22 mouse cellular contexts compared by ENCODE assay signal in the genomic region with DNA sequence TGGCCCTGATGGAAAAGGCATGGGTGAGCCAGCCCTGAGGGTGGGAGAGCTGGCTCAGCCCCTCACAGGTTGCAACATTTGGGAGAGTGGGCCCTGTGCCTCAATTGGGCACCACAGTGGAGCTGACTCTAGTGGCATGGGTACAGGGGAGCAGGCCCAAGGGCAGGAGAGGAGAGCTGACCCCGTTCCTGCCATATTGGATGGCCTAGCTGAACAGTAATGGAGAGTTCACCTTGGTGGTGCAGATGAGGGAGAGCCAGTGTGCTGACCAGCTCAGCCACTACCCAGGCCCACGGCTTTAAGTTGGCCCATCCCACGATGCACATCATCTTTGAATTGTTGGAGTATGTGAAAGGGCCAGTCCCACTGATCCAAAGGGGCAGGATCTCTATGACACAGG. TPM values are rescaled to one million over a fixed set of nuclear protein-coding genes. Genes with fewer than 3 reads are reported as not detected.
"Had no signal": no experiment of that assay in that cellular context is flagged by ENCODE, and none has a peak within 500 bp of the region (broad histone marks: within the 10 kb centered on the region; RNA-seq: fewer than 3 reads in every experiment).

No protein-coding gene starts in this region.

- H3K4me1 ChIP-seq: limb, embryonic 15.5 days; midbrain, embryonic 10.5 days; neural tube, embryonic 13.5 days had no signal

- H3K27me3 ChIP-seq: limb, embryonic 15.5 days; liver, embryonic 13.5 days; neural tube, embryonic 13.5 days had no signal

- DNase-seq: kidney, adult 8-10 months; kidney, postnatal 10 days; kidney, postnatal 4 days; left cerebral cortex, postnatal 4 days; liver, embryonic 13.5 days; liver, postnatal 0 days; right cerebral cortex, postnatal 4 days; spleen, adult 18-20 months; thymus, adult 18-20 months; thymus, postnatal 14 days had no signal

- H3K36me3 ChIP-seq: limb, embryonic 15.5 days; liver, embryonic 13.5 days; midbrain, embryonic 10.5 days; neural tube, embryonic 13.5 days had no signal

- H3K4me3 ChIP-seq: layer of hippocampus, adult 2 months; limb, embryonic 15.5 days; liver, embryonic 13.5 days; midbrain, embryonic 10.5 days; myocyte; neural tube, embryonic 13.5 days had no signal

- ATAC-seq: intestine, postnatal 0 days; liver, postnatal 0 days had no signal

- H3K9ac ChIP-seq: limb, embryonic 15.5 days; liver, embryonic 13.5 days; liver, postnatal 0 days; neural tube, embryonic 13.5 days had no signal

- H3K9me3 ChIP-seq: limb, embryonic 15.5 days; liver, embryonic 13.5 days; midbrain, embryonic 10.5 days; neural tube, embryonic 13.5 days had no signal

- H3K4me2 ChIP-seq: limb, embryonic 15.5 days; liver, embryonic 13.5 days; neural tube, embryonic 13.5 days had no signal

- H3K27ac ChIP-seq: layer of hippocampus, adult 2 months; limb, embryonic 15.5 days; liver, embryonic 13.5 days; midbrain, embryonic 10.5 days; neural tube, embryonic 13.5 days had no signal

RNA-seq across cellular contexts. Expression of a gene that starts 6.2 kb away (rescaled TPM):
- total RNA-seq: layer of hippocampus, adult 2 months; layer of hippocampus, postnatal 10 days; left cerebral cortex, adult 18-20 months; left cerebral cortex, postnatal 10 days; left cerebral cortex, postnatal 4 days; megakaryocyte progenitor cell, adult 5-6 weeks had no signal
- polyA plus RNA-seq: intestine, postnatal 0 days; limb, embryonic 15.5 days; liver, embryonic 13.5 days; liver, postnatal 0 days; lung, embryonic 16.5 days; midbrain, embryonic 10.5 days; myocyte; neural tube, embryonic 13.5 days; stomach, embryonic 14.5 days had no signal

RNA-seq across cellular contexts. Expression of a gene that starts 47.6 kb away (rescaled TPM):
- polyA plus RNA-seq: myocyte had no signal

RNA-seq across cellular contexts. Expression of a gene that starts 51.9 kb away (rescaled TPM):
- total RNA-seq: layer of hippocampus, adult 2 months; layer of hippocampus, postnatal 10 days; left cerebral cortex, postnatal 10 days; left cerebral cortex, postnatal 4 days; megakaryocyte progenitor cell, adult 5-6 weeks had no signal
- polyA plus RNA-seq: intestine, postnatal 0 days; limb, embryonic 15.5 days; liver, embryonic 13.5 days; liver, postnatal 0 days; lung, embryonic 16.5 days; midbrain, embryonic 10.5 days; myocyte; stomach, embryonic 14.5 days had no signal
